Mouse (Mus musculus): Measurements from ENCODE around the gene Pnkd. TPM values are rescaled to one million over a fixed set of nuclear protein-coding genes. Genes with fewer than 3 reads are reported as not detected.

Pnkd gene
- polyA plus RNA-seq, 1 experiment: 165 TPM

- TF ChIP-seq POLR2A (IDR thresholded peaks at IDR 0.05; ENCODE audit: low read depth, low read length) (no peak), CTCF (conservative IDR thresholded peaks at IDR 0.05; ENCODE audit: insufficient read depth, insufficient read length, low read depth, low read length) (no peak)
- no peaks in the 10 kb centered on the region for H3K4me1 ChIP-seq (ENCODE audit: control insufficient read depth, insufficient read depth, low read length)
- 88% methylated on average over 9 of the region's 9 CpGs for WGBS
- H3K4me3 ChIP-seq (ENCODE audit: insufficient read depth, low read depth, low read length): no peak overlapping the region
- H3K27ac ChIP-seq (ENCODE audit: insufficient read depth, low read depth, low read length): no peak overlapping the region
- H3K27me3 ChIP-seq (replicated peaks; ENCODE audit: control insufficient read depth, insufficient read depth, low read length): no peaks in the 10 kb centered on the region
- no peak for DNase-seq
- no peaks in the 10 kb centered on the region for H3K36me3 ChIP-seq (ENCODE audit: control insufficient read depth, insufficient read depth, low read length)
Observed at GRCm38 (mm10) chr1:74353453-74354229, 68.9 kb downstream of the Pnkd start.

GRCm38 (mm10) chr1:74357531-74357930 is 72.8 kb downstream of the Pnkd start:
- no peaks in the 10 kb centered on the region for H3K4me1 ChIP-seq (ENCODE audit: control insufficient read depth, insufficient read depth, low read length)
- H3K36me3 ChIP-seq (ENCODE audit: control insufficient read depth, insufficient read depth, low read length): no peaks in the 10 kb centered on the region
- no peak overlapping the region for H3K4me3 ChIP-seq (ENCODE audit: insufficient read depth, low read depth, low read length)
- no peaks in the 10 kb centered on the region for H3K27me3 ChIP-seq (replicated peaks; ENCODE audit: control insufficient read depth, insufficient read depth, low read length)
- TF ChIP-seq CTCF (conservative IDR thresholded peaks at IDR 0.05; ENCODE audit: insufficient read depth, insufficient read length, low read depth, low read length) (no peak), POLR2A (IDR thresholded peaks at IDR 0.05; ENCODE audit: low read depth, low read length) (no peak)
- no peak overlapping the region for H3K27ac ChIP-seq (ENCODE audit: insufficient read depth, low read depth, low read length)
- no peak for DNase-seq

GRCm38 (mm10) chr1:74359952-74360517 is 75.3 kb downstream of the Pnkd start:
- H3K4me3 ChIP-seq (ENCODE audit: insufficient read depth, low read depth, low read length): no peak overlapping the region
- DNase-seq: no peak
- no peaks in the 10 kb centered on the region for H3K4me1 ChIP-seq (ENCODE audit: control insufficient read depth, insufficient read depth, low read length)
- no peaks in the 10 kb centered on the region for H3K36me3 ChIP-seq (ENCODE audit: control insufficient read depth, insufficient read depth, low read length)
- no peaks in the 10 kb centered on the region for H3K27me3 ChIP-seq (replicated peaks; ENCODE audit: control insufficient read depth, insufficient read depth, low read length)
- TF ChIP-seq CTCF (conservative IDR thresholded peaks at IDR 0.05; ENCODE audit: insufficient read depth, insufficient read length, low read depth, low read length) (no peak), POLR2A (IDR thresholded peaks at IDR 0.05; ENCODE audit: low read depth, low read length) (no peak)
- WGBS: 85% methylated on average over 5 of the region's 5 CpGs
- no peak overlapping the region for H3K27ac ChIP-seq (ENCODE audit: insufficient read depth, low read depth, low read length)

- 3% methylated on average over 2 of the region's 2 CpGs for WGBS
- TF ChIP-seq POLR2A (IDR thresholded peaks at IDR 0.05; ENCODE audit: low read depth, low read length) (no peak), CTCF (conservative IDR thresholded peaks at IDR 0.05; ENCODE audit: insufficient read depth, insufficient read length, low read depth, low read length) (peak; percentile 82)
Observed at GRCm38 (mm10) chr1:74361812-74362211, 77.1 kb downstream of the Pnkd start, which contains the start of gene Catip. TSS of gene Catip (plus strand) at chr1:74362108.

GRCm38 (mm10) chr1:74362325-74363229 is 77.8 kb downstream of the Pnkd start:
- 67% methylated on average over 17 of the region's 17 CpGs for WGBS
- H3K27me3 ChIP-seq (replicated peaks; ENCODE audit: control insufficient read depth, insufficient read depth, low read length): no peaks in the 10 kb centered on the region
- no peaks in the 10 kb centered on the region for H3K4me1 ChIP-seq (ENCODE audit: control insufficient read depth, insufficient read depth, low read length)
- TF ChIP-seq POLR2A (IDR thresholded peaks at IDR 0.05; ENCODE audit: low read depth, low read length): no peak
- no peak for TF ChIP-seq CTCF (conservative IDR thresholded peaks at IDR 0.05; ENCODE audit: insufficient read depth, insufficient read length, low read depth, low read length)
- H3K36me3 ChIP-seq (ENCODE audit: control insufficient read depth, insufficient read depth, low read length): no peaks in the 10 kb centered on the region
- no peak for DNase-seq
- H3K4me3 ChIP-seq (ENCODE audit: insufficient read depth, low read depth, low read length): no peak overlapping the region
- no peak overlapping the region for H3K27ac ChIP-seq (ENCODE audit: insufficient read depth, low read depth, low read length)

More at GRCm38 (mm10) chr1:74361812-74362211, 77.1 kb downstream of the Pnkd start, which contains the start of gene Catip:
- DNase-seq: peak; percentile 86
- no peak within 1 kb of the TSS for H3K4me3 ChIP-seq (ENCODE audit: insufficient read depth, low read depth, low read length)
- no peaks in the 10 kb centered on the region for H3K27me3 ChIP-seq (replicated peaks; ENCODE audit: control insufficient read depth, insufficient read depth, low read length)
- no peaks in the 10 kb centered on the region for H3K36me3 ChIP-seq (ENCODE audit: control insufficient read depth, insufficient read depth, low read length)
- no peak within 1 kb of the TSS for H3K27ac ChIP-seq (ENCODE audit: insufficient read depth, low read depth, low read length)
- no peaks in the 10 kb centered on the region for H3K4me1 ChIP-seq (ENCODE audit: control insufficient read depth, insufficient read depth, low read length)

GRCm38 (mm10) chr1:74363437-74363836 is 78.7 kb downstream of the Pnkd start:
- WGBS: 58% methylated on average over 5 of the region's 5 CpGs

More at GRCm38 (mm10) chr1:74363437-74363836, 78.7 kb downstream of the Pnkd start:
- no peaks in the 10 kb centered on the region for H3K4me1 ChIP-seq (ENCODE audit: control insufficient read depth, insufficient read depth, low read length)
- no peak overlapping the region for H3K4me3 ChIP-seq (ENCODE audit: insufficient read depth, low read depth, low read length)
- no peaks in the 10 kb centered on the region for H3K36me3 ChIP-seq (ENCODE audit: control insufficient read depth, insufficient read depth, low read length)
- H3K27ac ChIP-seq (ENCODE audit: insufficient read depth, low read depth, low read length): no peak overlapping the region
- no peak for DNase-seq
- H3K27me3 ChIP-seq (replicated peaks; ENCODE audit: control insufficient read depth, insufficient read depth, low read length): no peaks in the 10 kb centered on the region
- TF ChIP-seq POLR2A (IDR thresholded peaks at IDR 0.05; ENCODE audit: low read depth, low read length) (no peak), CTCF (conservative IDR thresholded peaks at IDR 0.05; ENCODE audit: insufficient read depth, insufficient read length, low read depth, low read length) (no peak)
